ENCODE assay signal across 8 mouse cellular contexts in the genomic region with DNA sequence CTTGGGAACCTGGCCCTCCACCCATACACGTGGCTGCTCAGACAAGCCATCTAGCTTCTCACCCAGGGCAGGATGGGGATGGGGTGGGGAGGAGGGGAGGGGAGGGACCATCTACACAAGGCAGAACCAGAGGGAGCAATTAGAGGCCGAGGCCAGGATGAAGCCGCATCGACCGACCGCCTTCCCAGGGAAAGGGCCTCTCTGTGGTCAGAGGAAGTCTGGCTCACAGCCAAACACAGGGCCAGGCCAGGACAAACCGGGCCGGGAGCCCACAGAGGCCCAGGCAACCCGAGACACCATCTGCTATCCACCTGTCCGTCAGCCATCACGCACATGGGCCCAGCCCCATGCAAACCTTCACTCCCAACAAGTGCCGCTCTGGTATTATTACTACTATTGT. TPM values are rescaled to one million over a fixed set of nuclear protein-coding genes. Genes with fewer than 3 reads are reported as not detected.
DNase-seq lines count a peak whose midpoint lies in the region; ATAC-seq lines count a peak whose summit lies in the region.

No protein-coding gene starts in this region.

- peak overlapping the region; percentile 98 for H3K27ac ChIP-seq in forebrain, embryonic 13.5 days
- H3K27ac ChIP-seq in midbrain, embryonic 14.5 days (replicated peaks; ENCODE audit: low read depth, low read length), result peak overlapping the region; percentile 85

- peak overlapping the region; percentile 61 for H3K9ac ChIP-seq in forebrain, embryonic 13.5 days
- peak overlapping the region; percentile 54; the same call in 1 of the 2 replicates for H3K9ac ChIP-seq in midbrain, embryonic 14.5 days (replicated peaks; ENCODE audit: low read length)

- H3K9me3 ChIP-seq in forebrain, embryonic 13.5 days (replicated peaks), result no peaks in the 10 kb centered on the region
- no peaks in the 10 kb centered on the region for H3K9me3 ChIP-seq in midbrain, embryonic 14.5 days (ENCODE audit: control insufficient read depth, low read length)

- peak; percentile 96 for DNase-seq in Muller cell, postnatal 12 days (ENCODE audit: inconsistent ontology term)
- peak; percentile 85 to 92 for DNase-seq in heart, postnatal 14 days
- DNase-seq in kidney, postnatal 4 days, result peak; percentile 82 to 87
- DNase-seq in midbrain, embryonic 14.5 days, result peak; percentile 84

- no peak overlapping the region for H3K4me3 ChIP-seq in forebrain, embryonic 13.5 days
- H3K4me3 ChIP-seq in midbrain, embryonic 14.5 days (replicated peaks; ENCODE audit: low read depth, low read length), result no peak overlapping the region

- peak overlapping the region; percentile 49 for H3K4me2 ChIP-seq in forebrain, embryonic 13.5 days
- H3K4me2 ChIP-seq in midbrain, embryonic 14.5 days (ENCODE audit: low read length), result peak overlapping the region; percentile 40

- peaks cover 93% of the 10 kb centered on the region for H3K4me1 ChIP-seq in forebrain, embryonic 13.5 days
- H3K4me1 ChIP-seq in midbrain, embryonic 14.5 days (ENCODE audit: control insufficient read depth, insufficient read depth, low read length), result peaks cover 87% of the 10 kb centered on the region

- no peaks in the 10 kb centered on the region; the same call in 1 of the 2 replicates for H3K36me3 ChIP-seq in forebrain, embryonic 13.5 days (ENCODE audit: poor library complexity, severe bottlenecking)
- H3K36me3 ChIP-seq in midbrain, embryonic 14.5 days (ENCODE audit: control insufficient read depth, insufficient read depth, low read length), result no peaks in the 10 kb centered on the region

- no peaks in the 10 kb centered on the region for H3K27me3 ChIP-seq in forebrain, embryonic 13.5 days
- H3K27me3 ChIP-seq in midbrain, embryonic 14.5 days (ENCODE audit: control insufficient read depth, insufficient read depth, low read length), result no peaks in the 10 kb centered on the region

- peak; percentile 79 for ATAC-seq in cerebellum, adult (ENCODE audit: insufficient number of reproducible peaks, low FRiP score, low TSS enrichment)
- ATAC-seq in forebrain, embryonic 13.5 days, result peak; percentile 61
- peak; percentile 60 for ATAC-seq in midbrain, embryonic 14.5 days (ENCODE audit: low FRiP score, low TSS enrichment)
- ATAC-seq in CD4-positive, CD25-positive, alpha-beta regulatory T cell, adult 4 months, result no peak
- ATAC-seq in erythroblast, adult 5-6 weeks (replicated peaks; ENCODE audit: low FRiP score, poor library complexity, severe bottlenecking), result no peak

- intact Hi-C loops in heart, postnatal 14 days (cut with DNase I), result no loop called here

- under 1% methylated on average over 12 of the region's 12 CpGs for WGBS in forebrain, embryonic 13.5 days
- 3% methylated on average over 12 of the region's 12 CpGs for WGBS in midbrain, embryonic 14.5 days

RNA-seq across cellular contexts. Expression of gene Ncor2, which starts 19.7 kb away (rescaled TPM):
- 25.6 and 27.3 TPM in 2 replicates for polyA plus RNA-seq in forebrain, embryonic 13.5 days (2015; fragmentation: Nextera tagmentation; extraction: Ambion mirVana)
- 10 to 100 TPM; 89.1 to 98.5 TPM for total RNA-seq in heart, postnatal 14 days (2021)
- polyA plus RNA-seq in midbrain, embryonic 14.5 days (2014; fragmentation: Nextera tagmentation; extraction: Ambion mirVana), result 23.7 and 24.0 TPM in 2 replicates
- 1 to 10 TPM; 4.0 to 6.1 TPM for polyA plus RNA-seq in CD4-positive, CD25-positive, alpha-beta regulatory T cell, adult 4 months (2017; shearing (Covaris generic))
- 15.8 and 18.2 TPM in 2 replicates for total RNA-seq in erythroblast, adult 5-6 weeks (2015; ENCODE audit: low replicate concordance)
- total RNA-seq in erythroblast, adult 5-6 weeks (2017; ENCODE audit: low replicate concordance), result 6.0 and 8.0 TPM in 2 replicates

Comparison
In these comparisons a context has a peak if more than half of its experiments do, and no peak if none do; other contexts are left out.
1. ATAC-seq: peak in cerebellum, adult (single experiment), forebrain, embryonic 13.5 days (single experiment) and midbrain, embryonic 14.5 days (single experiment); none in CD4-positive, CD25-positive, alpha-beta regulatory T cell, adult 4 months (single experiment) and erythroblast, adult 5-6 weeks (single experiment).
2. Peak in every context shown above with its lines, with median percentiles within 50 percentile points of each other: DNase-seq.